In the genomic region with DNA sequence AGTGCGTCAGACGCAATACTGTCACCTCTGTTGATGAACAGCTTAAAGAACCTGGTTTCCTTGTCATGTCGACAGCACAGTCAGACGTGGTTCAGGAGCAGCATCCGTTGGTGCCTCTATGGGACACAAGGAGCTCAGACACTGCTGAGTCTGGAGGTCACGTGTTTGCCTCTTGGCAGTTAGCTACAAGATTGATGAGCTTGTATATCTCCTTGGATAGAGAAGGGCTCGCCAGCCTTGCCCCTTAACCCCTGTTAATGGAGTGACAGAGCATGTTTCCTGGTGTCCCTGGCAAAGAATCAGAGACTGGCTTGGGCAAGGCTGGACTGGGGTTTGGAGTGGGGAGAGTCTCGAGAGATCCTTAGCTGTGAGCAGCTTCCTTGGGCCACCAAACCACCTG, we compare ENCODE assay signal across 10 mouse cellular contexts. TPM values are rescaled to one million over a fixed set of nuclear protein-coding genes. Genes with fewer than 3 reads are reported as not detected.
DNase-seq lines count a peak whose midpoint lies in the region; ATAC-seq and TF ChIP-seq lines count a peak whose summit lies in the region.
"Had no signal": no experiment of that assay in that cellular context is flagged by ENCODE, and none has a peak within 500 bp of the region (broad histone marks: within the 10 kb centered on the region; RNA-seq: fewer than 3 reads in every experiment).

No protein-coding gene starts in this region.

- no peak for ATAC-seq in forebrain, postnatal 0 days
- ATAC-seq in forebrain, embryonic 11.5 days (replicated peaks; ENCODE audit: low FRiP score), result no peak

- peak overlapping the region; percentile 94; the same call in 1 of the 2 replicates for H3K4me3 ChIP-seq in forebrain, embryonic 10.5 days
- H3K4me3 ChIP-seq in forebrain, postnatal 0 days (ENCODE audit: low read depth, low read length), result no peak overlapping the region
- no peak overlapping the region for H3K4me3 ChIP-seq in forebrain, embryonic 11.5 days (ENCODE audit: low read depth, low read length)
- H3K4me3 ChIP-seq: heart, embryonic 10.5 days; limb, embryonic 12.5 days had no signal

- no peaks in the 10 kb centered on the region for H3K9me3 ChIP-seq in forebrain, embryonic 10.5 days
- H3K9me3 ChIP-seq in forebrain, postnatal 0 days (ENCODE audit: low read length), result no peaks in the 10 kb centered on the region
- H3K9me3 ChIP-seq in forebrain, embryonic 11.5 days (ENCODE audit: control insufficient read depth, low read length), result no peaks in the 10 kb centered on the region
- H3K9me3 ChIP-seq: heart, embryonic 10.5 days; limb, embryonic 12.5 days had no signal

- WGBS in forebrain, embryonic 10.5 days, result 81% methylated on average over 8 of the region's 8 CpGs
- WGBS in forebrain, postnatal 0 days, result 57% methylated on average over 8 of the region's 8 CpGs
- 76% methylated on average over 8 of the region's 8 CpGs for WGBS in forebrain, embryonic 11.5 days

- intact Hi-C loops in left cerebral cortex, postnatal 10 days (cut with DNase I), result loop anchor here (5.0 kb wide), 1 partner anchor 44 kb away; no protein-coding TSS in a partner anchor

- H3K36me3 ChIP-seq in forebrain, embryonic 10.5 days (replicated peaks), result peaks cover 46% of the 10 kb centered on the region
- no peaks in the 10 kb centered on the region for H3K36me3 ChIP-seq in forebrain, postnatal 0 days (ENCODE audit: insufficient read depth)
- H3K36me3 ChIP-seq in forebrain, embryonic 11.5 days (ENCODE audit: control insufficient read depth, insufficient read depth, low read length), result peaks cover 3% of the 10 kb centered on the region; the same call in 1 of the 2 replicates
- H3K36me3 ChIP-seq: heart, embryonic 10.5 days; limb, embryonic 12.5 days had no signal

- H3K4me1 ChIP-seq in forebrain, embryonic 10.5 days, result peaks cover 91% of the 10 kb centered on the region
- peaks cover 10% of the 10 kb centered on the region; the same call in 1 of the 2 replicates for H3K4me1 ChIP-seq in forebrain, postnatal 0 days (ENCODE audit: insufficient read depth)
- H3K4me1 ChIP-seq in forebrain, embryonic 11.5 days (replicated peaks; ENCODE audit: control insufficient read depth, insufficient read depth, low read length), result peaks cover 36% of the 10 kb centered on the region

- no peak overlapping the region for H3K4me2 ChIP-seq in forebrain, postnatal 0 days (ENCODE audit: low read depth)
- peak overlapping the region; percentile 12; the same call in 1 of the 2 replicates for H3K4me2 ChIP-seq in forebrain, embryonic 11.5 days (ENCODE audit: low read depth, low read length, severe bottlenecking)
- H3K4me2 ChIP-seq: limb, embryonic 12.5 days had no signal

- peak overlapping the region; percentile 22; the same call in 1 of the 2 replicates for H3K27ac ChIP-seq in forebrain, embryonic 10.5 days
- no peak overlapping the region for H3K27ac ChIP-seq in forebrain, postnatal 0 days (ENCODE audit: low read depth, low read length)
- no peak overlapping the region for H3K27ac ChIP-seq in forebrain, embryonic 11.5 days (ENCODE audit: low read depth, low read length)
- H3K27ac ChIP-seq: heart, embryonic 10.5 days; limb, embryonic 12.5 days had no signal

- no peak for TF ChIP-seq CTCF in forebrain, postnatal 0 days (IDR thresholded peaks at IDR 0.05; ENCODE audit: low read depth)

- H3K27me3 ChIP-seq in forebrain, embryonic 10.5 days (ENCODE audit: poor library complexity, severe bottlenecking), result no peaks in the 10 kb centered on the region
- H3K27me3 ChIP-seq in forebrain, postnatal 0 days (ENCODE audit: insufficient read depth, low read length), result no peaks in the 10 kb centered on the region
- H3K27me3 ChIP-seq in forebrain, embryonic 11.5 days (ENCODE audit: control insufficient read depth, insufficient read depth, low read length), result no peaks in the 10 kb centered on the region

- H3K9ac ChIP-seq in forebrain, postnatal 0 days, result no peak overlapping the region
- H3K9ac ChIP-seq in forebrain, embryonic 11.5 days (ENCODE audit: low read length), result no peak overlapping the region
- H3K9ac ChIP-seq: limb, embryonic 12.5 days had no signal

- DNase-seq in forebrain, embryonic 10.5 days (ENCODE audit: extremely low spot score, low spot score), result no peak
- no peak for DNase-seq in forebrain, postnatal 0 days
- DNase-seq in forebrain, embryonic 11.5 days (ENCODE audit: low spot score), result no peak
- peak; percentile 68 to 76 for DNase-seq in kidney, adult 8-10 months
- peak; percentile 61 for DNase-seq in lung, postnatal 25 days (ENCODE audit: low spot score)
- DNase-seq in c-Kit-positive CD71-positive TER-119-positive erythroid progenitor cells, embryonic 14.5 days (ENCODE audit: low spot score), result no peak
- no peak for DNase-seq in frontal cortex, adult 2 months (ENCODE audit: extremely low spot score in 1 of 2, low spot score in 1 of 2)
- no peak for DNase-seq in left cerebral cortex, postnatal 10 days (ENCODE audit: extremely low spot score in 1 of 2, low spot score in 2 of 2)

RNA-seq across cellular contexts. Expression of a gene that starts 4.4 kb away (rescaled TPM):
- 97.0 and 102 TPM in 2 replicates for polyA plus RNA-seq in forebrain, embryonic 10.5 days (2016; fragmentation: Nextera tagmentation; extraction: Ambion mirVana)
- total RNA-seq in forebrain, postnatal 0 days (2014; rRNA removed), result 28.1 and 43.6 TPM in 2 replicates
- polyA plus RNA-seq in forebrain, postnatal 0 days (2015; fragmentation: Nextera tagmentation; extraction: Ambion mirVana), result 10.7 and 17.3 TPM in 2 replicates
- polyA plus RNA-seq in forebrain, embryonic 11.5 days (2014; fragmentation: Nextera tagmentation; extraction: Ambion mirVana), result 136 and 137 TPM in 2 replicates
- 7.9 and 9.5 TPM in 2 replicates for polyA plus RNA-seq in frontal cortex, adult 2 months (2012; rRNA removed)
- total RNA-seq in left cerebral cortex, postnatal 10 days (2021), result 10 to 100 TPM; 15.8 to 18.9 TPM

Comparison
In these comparisons a context has a peak if more than half of its experiments do, and no peak if none do; other contexts are left out.
1. DNase-seq: peak in kidney, adult 8-10 months (2 of 2) and lung, postnatal 25 days (single experiment); none in forebrain, embryonic 10.5 days (single experiment), forebrain, postnatal 0 days (single experiment), forebrain, embryonic 11.5 days (single experiment), c-Kit-positive CD71-positive TER-119-positive erythroid progenitor cells, embryonic 14.5 days (single experiment), frontal cortex, adult 2 months (0 of 2) and left cerebral cortex, postnatal 10 days (0 of 2).